Mouse (Mus musculus): ENCODE data around the gene Ppp4r3b. TPM values are rescaled to one million over a fixed set of nuclear protein-coding genes. Genes with fewer than 3 reads are reported as not detected.

Ppp4r3b gene
- polyA plus RNA-seq (2012; rRNA removed): 0.71 and 2.4 TPM in 2 replicates

GRCm38 (mm10) chr11:29172563-29173124 is at the start of gene Ppp4r3b:
TSS of gene Ppp4r3b (plus strand) at chr11:29172890.

GRCm38 (mm10) chr11:29130385-29131355 is 42.0 kb upstream of the Ppp4r3b start, which contains the start of gene Pnpt1:
TSS of gene Pnpt1 (plus strand) at chr11:29130744.

GRCm38 (mm10) chr11:29246883-29247650 is 74.4 kb downstream of the Ppp4r3b start, which contains the start of gene Cfap36:
TSS of gene Cfap36 (minus strand) at chr11:29247409.

Other genes starting within 250 kb of the Ppp4r3b start
- 1.8 and 2.8 TPM in 2 replicates for gene Pnpt1, start 42.1 kb upstream of the Ppp4r3b start, polyA plus RNA-seq (2012; rRNA removed)
- gene Cfap36, start 74.5 kb downstream of the Ppp4r3b start, polyA plus RNA-seq (2012; rRNA removed): 0.36 and 0.37 TPM in 2 replicates
- gene Ccdc88a, start 200.8 kb downstream of the Ppp4r3b start, polyA plus RNA-seq (2012; rRNA removed): 0.10 and 0.13 TPM in 2 replicates